Mouse (Mus musculus) left cerebral cortex, adult 18-20 months (tissue): ENCODE results near the gene Jsrp1. TPM values are rescaled to one million over a fixed set of nuclear protein-coding genes. Genes with fewer than 3 reads are reported as not detected.
A peak's percentile ranks its signal among the peaks of the same experiment; 100 is the strongest.

Experiments
- DNase-seq, 2 experiments: peaks; one replicate each; pipeline ENCODE4 v3.0.0; 2021 to 2022; ENCODE audit warnings: low spot score in 2 of 2, mixed read lengths in 1 of 2
- microRNA-seq, 2 experiments: library from miRNA; unstranded; fragments of <30 nt; microRNA quantifications; one replicate each; pipeline ENCODE4 v1.2.0; 2021
- total RNA-seq, 2 experiments: library from RNA; stranded (reverse); gene quantifications; 2 replicates each; pipeline ENCODE4 v1.2.3; 2021

The Jsrp1 gene
- total RNA-seq, 2 experiments from 2014 or later: 6.6 to 8.0 TPM

- DNase-seq: no peak
Measured at GRCm38 (mm10) chr10:80760596-80761524, 52.4 kb downstream of the Jsrp1 start.

DNA sequence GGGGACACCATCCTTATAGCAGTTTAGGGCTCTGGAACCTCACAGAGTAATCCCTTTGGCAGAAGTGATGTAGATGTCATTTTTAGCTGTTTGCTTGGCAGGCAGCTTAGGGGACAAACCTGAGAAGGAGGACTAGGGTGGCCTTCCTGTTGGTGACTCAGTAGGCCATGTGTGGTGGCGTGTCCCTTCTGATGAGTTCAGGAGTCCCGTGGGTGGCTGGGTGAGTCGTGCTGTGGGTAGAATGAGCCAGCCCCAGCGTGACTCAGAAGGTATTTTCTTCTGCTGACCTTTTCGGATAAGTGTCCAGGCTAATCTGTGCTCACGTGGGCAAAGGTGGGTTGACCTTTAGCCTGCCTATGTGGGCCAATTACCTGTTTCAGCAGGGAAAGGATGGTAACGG is 54.6 kb downstream of the Jsrp1 start:
- peak; percentile 44 to 52 for DNase-seq

Small RNAs within 50 kb of the gene (microRNA-seq; reads per million reads assigned to microRNA genes)
- gene Mir1982: 4.7 to 6.7 reads per million in 2 experiments

Other genes starting within 250 kb of the Jsrp1 start
- gene Klf16, start 236.2 kb downstream of the Jsrp1 start, total RNA-seq: 10 to 100 TPM; 54.8 to 68.7 TPM
- gene Abhd17a, start 223.2 kb downstream of the Jsrp1 start, total RNA-seq: 100 to 1,000 TPM; 179 to 185 TPM
- 10 to 100 TPM; 49.1 to 50.5 TPM for gene Scamp4, start 210.6 kb downstream of the Jsrp1 start, total RNA-seq
- 1 to 10 TPM; 2.3 to 6.4 TPM for gene Adat3, start 210.6 kb downstream of the Jsrp1 start, total RNA-seq
- gene Gm49322, start 207.5 kb downstream of the Jsrp1 start, total RNA-seq: 1 to 10 TPM; 3.5 to 3.7 TPM
- 100 to 1,000 TPM; 253 to 267 TPM for gene Csnk1g2, start 190.7 kb downstream of the Jsrp1 start, total RNA-seq
- gene Btbd2, start 156.4 kb downstream of the Jsrp1 start, total RNA-seq: 10 to 100 TPM; 87.6 to 93.8 TPM
- 10 to 100 TPM; 43.3 to 47.7 TPM for gene Mknk2, start 135.4 kb downstream of the Jsrp1 start, total RNA-seq
- 10 to 100 TPM; 17.1 to 17.2 TPM for gene Mob3a, start 111.5 kb downstream of the Jsrp1 start, total RNA-seq
- 10 to 100 TPM; 42.6 to 45.2 TPM for gene Izumo4, start 111.3 kb downstream of the Jsrp1 start, total RNA-seq
- gene Ap3d1, start 71.2 kb downstream of the Jsrp1 start, total RNA-seq: 100 to 1,000 TPM; 140 to 153 TPM
- gene Dot1l, start 58.3 kb downstream of the Jsrp1 start, total RNA-seq: 10 to 100 TPM; 43.0 to 44.4 TPM
- 10 to 100 TPM; 46.8 to 53.3 TPM for gene Sf3a2, start 15.3 kb downstream of the Jsrp1 start, total RNA-seq
- 10 to 100 TPM; 66.1 to 77.7 TPM for gene Plekhj1, start 14.9 kb downstream of the Jsrp1 start, total RNA-seq
- gene Amh, start 8.3 kb downstream of the Jsrp1 start, total RNA-seq: 1 to 10 TPM; 2.4 to 2.9 TPM
- gene Oaz1, start 13.2 kb upstream of the Jsrp1 start, total RNA-seq: 100 to 1,000 TPM; 517 to 561 TPM
- gene Lingo3, start 30.5 kb upstream of the Jsrp1 start, total RNA-seq: 10 to 100 TPM; 35.4 to 45.0 TPM
- gene Lsm7, start 41.7 kb upstream of the Jsrp1 start, total RNA-seq: 10 to 100 TPM; 34.8 to 48.8 TPM
- 10 to 100 TPM; 45.6 to 53.7 TPM for gene Sppl2b, start 41.8 kb upstream of the Jsrp1 start, total RNA-seq
- under 1 TPM; 0.12 to 0.26 TPM for gene Tmprss9, start 58.4 kb upstream of the Jsrp1 start, total RNA-seq
- 100 to 1,000 TPM; 131 to 136 TPM for gene Timm13, start 87.5 kb upstream of the Jsrp1 start, total RNA-seq
- gene Lmnb2, start 104.7 kb upstream of the Jsrp1 start, total RNA-seq: 10 to 100 TPM; 20.0 to 20.1 TPM
- gene Gadd45b, start 116.6 kb upstream of the Jsrp1 start, total RNA-seq: 10 to 100 TPM; 25.1 to 38.3 TPM
- 100 to 1,000 TPM; 107 to 137 TPM for gene Gng7, start 201.4 kb upstream of the Jsrp1 start, total RNA-seq
- 100 to 1,000 TPM; 104 to 113 TPM for gene Diras1, start 212.2 kb upstream of the Jsrp1 start, total RNA-seq
- gene Slc39a3, start 223.9 kb upstream of the Jsrp1 start, total RNA-seq: 10 to 100 TPM; 56.9 to 60.1 TPM
- 100 to 1,000 TPM; 178 to 182 TPM for gene Sgta, start 246.7 kb upstream of the Jsrp1 start, total RNA-seq